Mouse (Mus musculus) heart, embryonic 14.5 days (tissue): ENCODE measurements around the gene Olfr108. TPM values are rescaled to one million over a fixed set of nuclear protein-coding genes. Genes with fewer than 3 reads are reported as not detected.

Experiments
- polyA plus RNA-seq: library from polyadenylated mRNA; unstranded; fragments of >200 nt; fragmentation: Nextera tagmentation; extraction: Ambion mirVana; gene quantifications from 2 replicates; pipeline ENCODE4 v1.2.1, GENCODE M21; 2014

Gene Olfr108
- polyA plus RNA-seq, 1 experiment from 2014 or later, result not detected

Other genes with a start within 250 kb of the Olfr108 start
- not detected in 2 replicates for gene Olfr94, start 244.5 kb upstream of the Olfr108 start, polyA plus RNA-seq
- not detected in 2 replicates for gene Olfr95, start 232.4 kb upstream of the Olfr108 start, polyA plus RNA-seq
- gene Olfr96, start 225.3 kb upstream of the Olfr108 start, polyA plus RNA-seq, result not detected in 2 replicates
- not detected in 2 replicates for gene Olfr97, start 208.2 kb upstream of the Olfr108 start, polyA plus RNA-seq
- not detected in 2 replicates for gene Olfr98, start 181.7 kb upstream of the Olfr108 start, polyA plus RNA-seq
- gene H2-M3, start 175.3 kb upstream of the Olfr108 start, polyA plus RNA-seq, result 1.1 and 2.1 TPM in 2 replicates
- gene Olfr99, start 162.0 kb upstream of the Olfr108 start, polyA plus RNA-seq, result not detected in 2 replicates
- not detected in 2 replicates for gene Olfr101, start 141.2 kb upstream of the Olfr108 start, polyA plus RNA-seq
- gene Olfr102, start 128.4 kb upstream of the Olfr108 start, polyA plus RNA-seq, result not detected in 2 replicates
- gene Olfr103, start 105.8 kb upstream of the Olfr108 start, polyA plus RNA-seq, result not detected in 2 replicates
- gene Olfr104-ps, start 85.9 kb upstream of the Olfr108 start, polyA plus RNA-seq, result not detected in 2 replicates
- not detected in 2 replicates for gene Olfr105-ps, start 66.4 kb upstream of the Olfr108 start, polyA plus RNA-seq
- gene Olfr106-ps, start 55.1 kb upstream of the Olfr108 start, polyA plus RNA-seq, result not detected in 2 replicates
- not detected in 2 replicates for gene Olfr107, start 46.3 kb upstream of the Olfr108 start, polyA plus RNA-seq
- not detected in 2 replicates for gene Olfr109, start 13.4 kb downstream of the Olfr108 start, polyA plus RNA-seq
- gene H2-M2, start 38.1 kb downstream of the Olfr108 start, polyA plus RNA-seq, result not detected in 2 replicates
- not detected in 2 replicates for gene Olfr110, start 47.0 kb downstream of the Olfr108 start, polyA plus RNA-seq
- gene Olfr111, start 62.5 kb downstream of the Olfr108 start, polyA plus RNA-seq, result 0.08 TPM in 1 of 2 replicates, not detected in the other
- not detected in 2 replicates for gene Olfr112, start 124.0 kb downstream of the Olfr108 start, polyA plus RNA-seq
- not detected in 2 replicates for gene Olfr113, start 132.2 kb downstream of the Olfr108 start, polyA plus RNA-seq
- not detected in 2 replicates for gene Olfr114, start 147.3 kb downstream of the Olfr108 start, polyA plus RNA-seq
- gene Olfr115, start 181.6 kb downstream of the Olfr108 start, polyA plus RNA-seq, result not detected in 2 replicates
- gene Olfr116, start 181.7 kb downstream of the Olfr108 start, polyA plus RNA-seq, result not detected in 2 replicates
- not detected in 2 replicates for gene Olfr117, start 218.3 kb downstream of the Olfr108 start, polyA plus RNA-seq
- gene Olfr118, start 221.5 kb downstream of the Olfr108 start, polyA plus RNA-seq, result not detected in 2 replicates